Mouse (Mus musculus): Measurements from ENCODE around the gene Gpr182. TPM values are rescaled to one million over a fixed set of nuclear protein-coding genes. Genes with fewer than 3 reads are reported as not detected.

Gpr182 gene
- not detected in 2 replicates for polyA plus RNA-seq (2012)

- TF ChIP-seq GATA1 (IDR thresholded peaks at IDR 0.05; ENCODE audit: low read length) = no peak
Measured at GRCm38 (mm10) chr10:127751548-127751947, at the start of gene Gpr182. Gene Gpr182, minus strand, starts transcription at chr10:127751732.

GRCm38 (mm10) chr10:127800891-127801290 is 49.4 kb upstream of the Gpr182 start, which contains the start of gene Rdh16:
Gene Rdh16, plus strand, starts transcription at chr10:127801152.
- no peak for TF ChIP-seq GATA1 (IDR thresholded peaks at IDR 0.05; ENCODE audit: low read length)

GRCm38 (mm10) chr10:127799295-127799694 is 47.8 kb upstream of the Gpr182 start:
- TF ChIP-seq GATA1 (IDR thresholded peaks at IDR 0.05; ENCODE audit: low read length) = no peak

- TF ChIP-seq GATA1 (IDR thresholded peaks at IDR 0.05; ENCODE audit: low read length) = no peak
Measured at GRCm38 (mm10) chr10:127776011-127776410, 24.5 kb upstream of the Gpr182 start, which contains the start of gene Rdh9. Gene Rdh9, plus strand, starts transcription at chr10:127776386.

GRCm38 (mm10) chr10:127766564-127766963 is 15.0 kb upstream of the Gpr182 start:
- TF ChIP-seq GATA1 (IDR thresholded peaks at IDR 0.05; ENCODE audit: low read length) = no peak

- no peak for TF ChIP-seq GATA1 (IDR thresholded peaks at IDR 0.05; ENCODE audit: low read length)
Measured at GRCm38 (mm10) chr10:127763914-127764680, 12.6 kb upstream of the Gpr182 start.

- no peak for TF ChIP-seq GATA1 (IDR thresholded peaks at IDR 0.05; ENCODE audit: low read length)
Measured at GRCm38 (mm10) chr10:127759181-127760110, 7.9 kb upstream of the Gpr182 start, which contains the start of the genes Rdh1 and Rdh16f1. Gene Rdh1, plus strand, starts transcription at chr10:127759721. Gene Rdh16f1, plus strand, starts transcription at chr10:127759787.

GRCm38 (mm10) chr10:127755770-127756468 is 4.4 kb upstream of the Gpr182 start:
- TF ChIP-seq GATA1 (IDR thresholded peaks at IDR 0.05; ENCODE audit: low read length) = no peak

- no peak for TF ChIP-seq GATA1 (IDR thresholded peaks at IDR 0.05; ENCODE audit: low read length)
Measured at GRCm38 (mm10) chr10:127755246-127755645, 3.7 kb upstream of the Gpr182 start.

- no peak for TF ChIP-seq GATA1 (IDR thresholded peaks at IDR 0.05; ENCODE audit: low read length)
Measured at GRCm38 (mm10) chr10:127754566-127755166, 3.1 kb upstream of the Gpr182 start.

GRCm38 (mm10) chr10:127750136-127750777 is 1.3 kb downstream of the Gpr182 start:
- TF ChIP-seq GATA1 (IDR thresholded peaks at IDR 0.05; ENCODE audit: low read length) = no peak

GRCm38 (mm10) chr10:127748847-127749612 is 2.5 kb downstream of the Gpr182 start:
- no peak for TF ChIP-seq GATA1 (IDR thresholded peaks at IDR 0.05; ENCODE audit: low read length)

- TF ChIP-seq GATA1 (IDR thresholded peaks at IDR 0.05; ENCODE audit: low read length) = no peak
Measured at GRCm38 (mm10) chr10:127747254-127747653, 4.3 kb downstream of the Gpr182 start.

- TF ChIP-seq GATA1 (IDR thresholded peaks at IDR 0.05; ENCODE audit: low read length) = no peak
Measured at GRCm38 (mm10) chr10:127745886-127746285, 5.6 kb downstream of the Gpr182 start.
